Mouse (Mus musculus) adrenal gland, adult (tissue): ENCODE data around the gene Ankrd11.
"Not testable (repeated sequence)": the region's sequence is repeated elsewhere in the genome, so short reads cannot be mapped to it uniquely, and the experiment has no call there.

ENCODE experiments used
- DNase-seq, 2 experiments: peaks; one replicate each; pipeline ENCODE4 v3.0.0; 2022 to 2023; ENCODE audit warnings: low spot score in 1 of 2; ENCODE audit not compliant: inconsistent age in 2 of 2

Gene Ankrd11

DNA sequence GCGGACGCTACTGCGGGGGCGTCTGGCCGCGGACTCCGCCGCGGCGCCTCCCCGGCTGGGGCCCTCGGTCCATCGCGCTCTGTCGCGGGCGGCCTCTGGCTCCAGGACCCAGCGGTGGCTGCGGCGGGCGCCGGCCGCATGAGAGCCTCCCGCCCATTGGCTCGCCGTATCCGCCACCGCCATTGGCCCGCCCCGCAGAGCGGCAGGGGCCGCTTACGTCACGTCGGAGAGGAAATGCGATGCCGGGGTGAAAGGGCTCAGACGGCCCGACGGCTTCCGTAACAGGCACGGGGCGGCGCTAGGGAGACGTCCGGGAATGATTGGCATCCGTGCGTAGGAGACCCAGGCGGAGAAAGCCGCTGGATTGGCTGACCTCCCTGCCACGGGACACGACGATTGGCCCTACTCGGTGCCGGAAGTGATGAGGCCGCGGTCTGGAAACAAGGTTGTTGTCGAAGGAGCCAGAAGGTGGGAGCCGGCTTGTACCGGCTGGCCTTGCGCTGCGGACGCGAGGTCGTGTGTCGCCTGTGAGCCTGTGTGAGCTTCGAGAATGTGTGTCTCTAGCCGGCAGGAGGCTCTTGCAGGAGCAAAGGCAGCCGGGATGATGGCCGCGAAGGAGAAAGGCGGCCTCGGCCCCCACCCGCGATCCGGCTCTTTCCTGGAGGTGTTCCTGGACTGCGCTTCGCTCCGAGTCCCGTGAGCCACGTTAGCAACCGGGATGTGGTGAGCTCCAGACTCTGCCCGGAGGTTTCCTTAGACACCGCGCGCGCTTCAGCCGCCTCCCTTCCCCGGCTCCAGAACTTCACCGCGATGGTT, at the start of gene Ankrd11:
TSS of gene Ankrd11 (minus strand) at position 120 of the 816 bp plus-strand sequence.
- DNase-seq: peak; percentile 100

GRCm38 (mm10) chr8:123087289-123087688, 45.2 kb upstream of the Ankrd11 start:
- DNase-seq: peak in 1 of 2 experiments; percentile 49

DNA sequence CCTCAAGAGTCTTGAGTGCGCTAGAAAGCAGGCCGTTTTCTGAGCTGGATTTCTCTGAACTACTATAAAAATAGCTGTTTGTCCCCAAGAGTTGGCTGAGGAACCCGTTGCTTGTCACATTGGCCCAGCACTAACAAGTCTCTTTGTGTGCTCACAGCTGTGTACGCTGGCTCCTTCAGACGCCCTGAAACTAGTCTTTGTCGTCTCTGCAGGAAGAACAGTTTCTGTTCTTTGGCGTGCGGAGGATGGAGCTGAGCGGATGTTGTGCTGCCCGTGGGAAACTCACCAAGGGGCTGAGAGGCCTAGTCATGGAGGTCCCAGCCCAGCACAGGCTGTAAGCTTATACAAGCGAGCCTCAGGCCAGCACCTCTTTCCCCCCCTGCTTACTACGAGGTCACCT, 41.5 kb upstream of the Ankrd11 start:
- no peak for DNase-seq

DNA sequence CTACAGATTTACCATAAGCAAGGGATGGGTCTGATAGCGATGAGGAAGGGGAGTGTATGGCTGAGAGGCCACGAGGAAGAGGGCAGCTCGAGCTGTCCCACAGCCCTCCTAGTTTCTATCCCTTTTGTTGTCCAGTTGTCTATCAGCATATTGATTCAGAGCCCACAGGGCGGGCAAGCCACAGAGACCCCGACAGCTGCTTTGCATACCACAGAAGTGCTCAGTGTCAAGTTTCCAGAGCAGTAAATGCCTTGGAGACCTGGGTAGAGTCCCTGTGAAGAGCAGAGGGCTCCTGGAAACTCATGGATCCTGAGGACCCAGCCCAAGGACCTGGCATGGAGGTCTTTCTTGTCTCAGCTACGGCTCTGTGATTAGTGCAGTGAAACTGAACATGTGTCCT, 40.9 kb upstream of the Ankrd11 start:
- DNase-seq: no peak

- no peak for DNase-seq
Measured at GRCm38 (mm10) chr8:123077213-123077612, 35.1 kb upstream of the Ankrd11 start.

DNA sequence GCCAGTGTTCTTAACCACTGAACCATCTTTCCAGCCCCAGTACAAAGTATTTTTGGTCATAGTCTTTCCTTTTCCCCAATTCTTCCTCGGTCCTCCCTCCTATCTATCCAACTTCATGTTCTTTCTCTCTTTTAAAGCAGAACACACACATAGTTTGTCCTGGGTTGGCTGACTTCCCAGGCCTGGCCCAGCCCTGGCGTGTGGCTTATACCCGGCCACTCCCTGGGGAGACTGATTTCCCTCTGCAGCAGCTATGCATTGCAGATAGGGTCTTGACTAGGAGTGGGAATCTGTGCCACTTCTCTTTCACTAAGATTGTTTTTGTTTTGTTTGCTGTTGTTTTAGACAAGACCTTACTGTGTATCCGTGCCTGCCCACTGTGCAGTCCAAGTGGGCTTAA, 29.1 kb upstream of the Ankrd11 start:
- peak in 1 of 2 experiments; percentile 47 for DNase-seq

DNA sequence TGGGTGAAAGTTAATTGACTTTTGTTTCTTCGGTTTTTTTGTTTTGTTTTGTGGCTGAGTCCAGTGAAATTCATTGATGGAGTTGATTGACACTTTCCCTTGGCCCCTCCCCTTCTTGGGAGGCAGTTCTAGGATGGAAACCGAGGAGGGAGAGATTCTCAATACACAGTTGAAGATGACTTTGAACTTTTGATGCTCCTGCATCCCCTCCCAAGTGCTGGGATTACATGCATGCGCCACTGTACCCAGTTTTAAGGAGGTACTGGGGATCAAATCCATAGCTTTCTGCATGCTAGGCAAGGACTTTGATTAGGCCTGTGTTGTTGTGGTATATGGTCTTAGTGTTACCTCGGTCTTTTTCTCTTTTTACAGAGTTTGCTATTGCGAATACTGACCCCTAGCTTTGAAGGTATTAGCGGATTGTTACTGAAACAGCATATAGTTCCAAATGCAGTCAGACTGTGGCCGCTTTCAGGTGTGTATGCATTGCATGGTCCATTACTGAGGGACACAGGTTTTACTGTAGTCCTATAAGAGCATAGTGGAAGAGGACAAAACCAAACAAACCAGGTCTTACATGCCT, 24.1 kb upstream of the Ankrd11 start:
- no peak for DNase-seq

DNA sequence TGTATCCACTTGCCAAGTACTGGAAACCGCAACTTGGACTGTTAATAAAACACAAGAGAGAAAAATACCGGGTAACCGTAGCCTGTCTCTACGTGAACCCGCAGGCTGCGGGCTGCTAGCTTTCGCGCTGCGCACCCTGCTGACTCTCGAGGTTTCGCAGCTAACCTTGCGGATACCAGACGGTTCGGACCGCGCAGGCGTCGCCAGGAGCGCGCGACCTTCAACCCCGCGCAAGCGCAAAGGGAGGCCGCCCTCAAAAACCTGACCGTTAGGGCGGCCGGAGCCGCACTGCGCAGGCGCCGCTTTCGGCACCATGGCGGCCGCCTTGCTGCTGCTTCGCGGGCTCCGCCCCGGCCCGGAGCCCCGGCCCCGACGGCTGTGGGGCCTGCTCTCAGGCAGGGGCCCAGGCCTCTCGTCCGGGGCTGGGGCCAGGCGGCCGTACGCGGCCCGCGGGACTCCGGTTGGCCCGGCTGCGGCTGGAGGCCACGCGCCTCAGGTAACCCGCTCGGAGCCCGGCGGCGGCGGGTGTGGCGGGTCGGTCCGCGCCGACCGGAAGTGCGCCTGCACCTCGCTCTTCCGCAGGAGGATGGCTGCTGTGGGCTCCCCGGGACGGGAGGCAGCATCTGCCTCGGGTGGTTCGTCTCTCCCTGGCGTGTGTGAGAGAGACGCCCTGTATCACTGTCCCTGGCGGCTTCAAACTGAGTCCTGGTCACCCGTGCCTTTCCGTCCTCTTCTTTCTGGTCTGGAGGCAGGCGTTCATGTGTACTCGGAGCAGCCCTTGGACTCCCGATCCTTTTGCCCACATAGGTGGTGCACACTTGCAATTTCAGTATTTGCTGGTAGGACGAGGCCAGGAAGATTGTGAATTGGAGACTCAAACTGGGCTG, 23.4 kb upstream of the Ankrd11 start:
- DNase-seq: peak; percentile 97 to 98

DNA sequence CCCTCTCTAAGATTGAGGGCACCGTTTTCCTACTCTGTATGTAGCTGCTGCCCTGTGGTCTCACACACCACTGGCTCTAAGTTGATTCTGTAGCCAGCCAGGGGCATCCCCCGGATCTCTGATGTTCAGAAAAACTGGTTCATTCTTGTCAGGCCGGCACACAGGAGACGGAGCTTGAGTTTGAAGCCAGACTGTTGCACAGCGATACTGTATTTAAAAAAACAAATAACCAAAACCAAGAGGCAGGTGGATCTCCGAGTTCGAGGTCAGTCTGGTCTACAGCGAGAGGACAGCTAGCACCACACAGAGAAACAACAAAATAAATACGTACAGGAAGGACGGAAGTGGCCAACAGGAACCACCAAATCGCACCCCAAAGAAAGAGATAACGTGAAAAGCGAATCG, 22.7 kb upstream of the Ankrd11 start:
- DNase-seq: no peak

- no peak for DNase-seq
Measured at GRCm38 (mm10) chr8:123064072-123064471, 22.0 kb upstream of the Ankrd11 start.

DNA sequence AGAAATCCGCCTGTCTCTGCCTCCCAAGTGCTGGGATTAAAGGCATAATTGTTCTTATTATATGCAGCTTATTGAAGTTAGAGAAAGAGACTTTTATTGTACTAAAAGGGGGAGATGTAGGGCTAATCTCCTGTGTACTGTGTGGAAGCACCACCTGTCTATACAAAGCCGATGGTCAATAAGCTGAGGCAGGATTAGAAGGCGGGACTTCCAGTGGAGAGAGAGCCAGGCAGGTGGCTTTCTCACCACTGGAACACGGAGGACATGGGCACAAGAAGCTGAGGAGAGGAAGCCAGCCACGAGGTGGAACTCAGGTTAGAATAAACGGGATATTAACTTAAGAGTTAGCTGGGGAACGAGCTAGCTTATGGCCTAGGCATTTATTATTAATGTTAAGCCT, 20.6 kb upstream of the Ankrd11 start, which contains the start of gene Spg7:
TSS of gene Spg7 (plus strand) at position 222 of the 400 bp plus-strand sequence.
- no peak for DNase-seq

DNA sequence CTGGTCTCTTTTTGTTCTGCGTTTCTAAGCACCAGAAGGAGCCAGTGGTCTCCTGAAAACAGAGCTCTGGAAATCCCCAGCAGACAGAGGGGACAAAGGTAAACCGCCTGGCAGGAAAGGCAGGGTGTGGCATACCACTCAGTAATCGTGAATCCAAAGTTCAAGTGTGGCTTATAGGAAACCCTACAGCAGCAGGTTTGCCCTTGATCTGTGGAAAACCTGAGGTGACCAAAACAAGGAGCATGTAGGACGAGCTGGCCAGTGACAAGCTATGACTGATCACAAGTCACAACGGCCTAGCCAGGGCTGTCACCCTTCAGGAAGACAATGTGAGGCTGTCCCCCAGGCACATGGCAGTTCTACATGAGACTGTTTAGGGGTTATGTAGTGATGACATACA, 9.4 kb upstream of the Ankrd11 start:
- DNase-seq: no peak

DNA sequence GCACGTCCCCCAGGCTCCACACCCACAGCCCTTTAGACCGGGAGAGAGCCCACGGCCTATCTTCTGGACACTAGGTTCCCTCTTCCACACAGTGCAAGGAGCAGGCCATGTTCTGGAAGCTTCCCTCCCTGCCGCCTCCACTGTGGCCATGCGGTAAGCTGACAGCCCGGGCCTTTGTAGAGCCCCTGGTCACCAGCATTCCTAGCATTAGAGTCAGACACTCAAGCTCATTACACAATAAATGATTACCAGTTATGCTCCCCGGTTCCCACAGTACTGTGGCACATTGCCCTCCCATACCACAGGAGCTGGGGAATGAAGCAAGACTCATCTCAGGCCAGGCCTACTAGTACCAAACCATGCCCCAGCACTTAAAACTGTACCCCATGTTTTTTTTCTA, 6.3 kb upstream of the Ankrd11 start:
- DNase-seq: peak in 1 of 2 experiments; percentile 32

- DNase-seq: no peak
Measured at GRCm38 (mm10) chr8:123047827-123048226, 5.8 kb upstream of the Ankrd11 start.

GRCm38 (mm10) chr8:123046706-123047105, 4.6 kb upstream of the Ankrd11 start:
- no peak for DNase-seq

DNA sequence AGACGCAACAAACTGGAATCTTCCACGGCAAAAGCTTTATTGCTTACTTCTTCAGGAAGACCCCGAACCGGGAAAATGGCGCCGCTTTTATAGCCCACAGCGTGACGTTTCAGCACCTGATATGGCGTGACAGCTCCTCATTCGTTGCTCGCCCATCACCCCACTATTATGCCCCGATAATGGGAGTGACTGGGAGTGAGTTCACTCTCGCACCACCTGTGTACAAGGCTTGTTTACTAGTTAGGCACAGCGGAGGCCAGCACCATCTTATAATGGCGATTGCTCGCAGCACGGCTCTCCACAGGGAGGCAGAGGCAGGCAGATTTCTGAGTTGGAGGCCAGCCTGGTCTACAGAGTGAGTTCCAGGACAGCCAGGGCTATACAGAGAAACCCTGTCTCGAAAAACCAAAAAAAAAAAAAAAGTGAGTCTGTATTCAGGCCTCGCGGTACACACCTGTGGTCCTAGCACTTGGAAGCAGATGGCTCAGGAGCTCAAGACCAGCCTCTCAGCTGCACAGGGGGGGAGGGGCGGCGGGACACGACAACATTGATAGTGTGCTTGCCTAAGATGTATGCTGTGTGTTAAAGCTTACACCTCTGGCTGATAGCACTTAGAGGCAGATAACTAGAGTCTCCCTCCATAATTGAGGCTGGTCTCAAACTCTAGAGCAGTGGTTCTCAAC, 2.8 kb upstream of the Ankrd11 start:
- not testable (repeated sequence) for DNase-seq

- peak in 1 of 2 experiments; percentile 73 for DNase-seq
Measured at GRCm38 (mm10) chr8:123043941-123044340, 1.9 kb upstream of the Ankrd11 start.

- DNase-seq: no peak
Measured at GRCm38 (mm10) chr8:123042974-123043625, 1.0 kb upstream of the Ankrd11 start.

- DNase-seq: no peak
Measured at GRCm38 (mm10) chr8:123041774-123042105, 337 bp downstream of the Ankrd11 start.

DNA sequence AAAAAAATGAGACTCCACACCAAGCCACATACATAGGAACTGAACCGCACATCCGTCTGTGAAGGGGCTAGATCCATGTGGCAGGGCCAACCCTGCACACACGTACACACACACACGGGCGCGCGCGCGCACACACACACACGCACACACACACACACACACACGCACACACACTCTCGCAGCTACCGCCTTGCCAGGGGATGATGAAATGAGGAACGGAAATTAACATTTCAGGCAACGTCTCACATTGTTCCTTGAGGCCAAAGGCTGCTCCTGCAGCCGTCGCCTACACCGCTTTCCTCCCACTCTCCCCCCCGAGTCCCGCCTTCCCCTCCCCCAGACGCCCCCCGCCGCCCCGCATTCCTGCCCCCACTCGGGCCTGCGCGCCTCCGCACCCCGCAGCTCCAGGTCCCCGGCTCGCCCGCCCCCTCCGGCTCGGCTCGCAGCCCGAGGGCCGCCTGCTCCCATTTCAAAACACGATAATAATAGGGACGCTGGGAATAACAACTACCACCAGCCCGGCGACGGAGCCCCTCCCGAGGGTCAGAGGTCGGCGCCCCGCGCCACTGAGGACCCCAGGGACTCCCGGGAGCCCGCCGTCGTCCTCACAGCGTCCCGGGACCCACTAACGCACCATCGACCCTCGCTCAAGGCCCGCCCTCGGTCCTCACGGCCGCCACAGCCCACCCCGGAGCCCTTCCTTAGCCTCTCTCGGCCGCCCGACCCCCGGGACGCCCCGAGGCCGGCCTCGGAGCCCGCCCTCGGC, 886 bp downstream of the Ankrd11 start:
- DNase-seq: peak; percentile 67 to 87
